ENCODE assay signal across 14 mouse cellular contexts in genomic region chr1:181866429-181867280, GRCm38 (mm10). TPM values are rescaled to one million over a fixed set of nuclear protein-coding genes. Genes with fewer than 3 reads are reported as not detected.
A peak's percentile ranks its signal among the peaks of the same experiment; 100 is the strongest.
DNase-seq lines count a peak whose midpoint lies in the region; ATAC-seq and TF ChIP-seq lines count a peak whose summit lies in the region.
"Had no signal": no experiment of that assay in that cellular context is flagged by ENCODE, and none has a peak within 500 bp of the region (broad histone marks: within the 10 kb centered on the region; RNA-seq: fewer than 3 reads in every experiment).

No protein-coding gene starts in this region.

- no peak for ATAC-seq in liver, embryonic 16.5 days (ENCODE audit: low read depth)
- no peak for ATAC-seq in liver, embryonic 12.5 days
- ATAC-seq in stomach, postnatal 0 days (ENCODE audit: low FRiP score, low TSS enrichment), result 0 out of 2 replicates have a peak, but pooled peaks have one; percentile 36

- DNase-seq in ES-CJ7 (ENCODE audit: low read depth, low spot score), result peak; percentile 67
- DNase-seq in induced T-regulatory cell, adult 2 months (ENCODE audit: low read depth), result peak; percentile 70
- DNase-seq in stomach, postnatal 0 days (ENCODE audit: low spot score), result no peak
- no peak for DNase-seq in right cerebral cortex, postnatal 14 days
- DNase-seq in c-Kit-positive CD71-positive TER-119-positive erythroid progenitor cells, embryonic 14.5 days (ENCODE audit: low spot score), result no peak
- DNase-seq: cerebellum, adult 9-11 months; heart, adult 18-20 months; heart, postnatal 14 days; kidney, adult 8-10 months had no signal

- H3K4me1 ChIP-seq in liver, embryonic 16.5 days (ENCODE audit: control insufficient read depth, low read depth, low read length), result peaks cover 8% of the 10 kb centered on the region
- peaks cover 29% of the 10 kb centered on the region for H3K4me1 ChIP-seq in liver, embryonic 12.5 days
- 0 out of 2 replicates have a peak, but pooled peaks cover 3% of the 10 kb centered on the region for H3K4me1 ChIP-seq in stomach, postnatal 0 days (replicated peaks; ENCODE audit: control insufficient read depth, insufficient read depth)

- no peak overlapping the region for H3K9ac ChIP-seq in liver, embryonic 16.5 days (ENCODE audit: low read depth, low read length)
- H3K9ac ChIP-seq in liver, embryonic 12.5 days, result no peak overlapping the region
- H3K9ac ChIP-seq in stomach, postnatal 0 days (ENCODE audit: low read length), result no peak overlapping the region
- H3K9ac ChIP-seq: liver, embryonic 14.5 days had no signal

- H3K4me3 ChIP-seq in liver, embryonic 16.5 days (ENCODE audit: low read depth, low read length), result no peak overlapping the region
- H3K4me3 ChIP-seq in liver, embryonic 12.5 days, result no peak overlapping the region
- no peak overlapping the region for H3K4me3 ChIP-seq in stomach, postnatal 0 days (ENCODE audit: low read depth, low read length)
- H3K4me3 ChIP-seq: embryonic facial prominence, embryonic 10.5 days; myocyte had no signal

- no peaks in the 10 kb centered on the region for H3K9me3 ChIP-seq in liver, embryonic 16.5 days (replicated peaks; ENCODE audit: control insufficient read depth, low read length)
- no peaks in the 10 kb centered on the region for H3K9me3 ChIP-seq in liver, embryonic 12.5 days (replicated peaks)
- H3K9me3 ChIP-seq in stomach, postnatal 0 days (ENCODE audit: control insufficient read depth, low read length), result no peaks in the 10 kb centered on the region
- H3K9me3 ChIP-seq: embryonic facial prominence, embryonic 10.5 days had no signal

- TF ChIP-seq EP300 in stomach, postnatal 0 days (optimal IDR thresholded peaks at IDR 0.05), result no peak

- no peak for TF ChIP-seq CTCF in stomach, postnatal 0 days (IDR thresholded peaks at IDR 0.05; ENCODE audit: low read depth)

- H3K27me3 ChIP-seq in liver, embryonic 16.5 days (ENCODE audit: control insufficient read depth, insufficient read depth, low read depth, low read length), result no peaks in the 10 kb centered on the region
- peaks cover 9% of the 10 kb centered on the region; the same call in 1 of the 2 replicates for H3K27me3 ChIP-seq in liver, embryonic 12.5 days (replicated peaks)
- no peaks in the 10 kb centered on the region for H3K27me3 ChIP-seq in stomach, postnatal 0 days (ENCODE audit: control insufficient read depth, insufficient read depth, low read length)

- no peak overlapping the region for H3K4me2 ChIP-seq in liver, embryonic 16.5 days (ENCODE audit: low read depth, low read length)
- no peak overlapping the region for H3K4me2 ChIP-seq in liver, embryonic 12.5 days
- H3K4me2 ChIP-seq in stomach, postnatal 0 days (replicated peaks; ENCODE audit: low read depth), result no peak overlapping the region

- no peaks in the 10 kb centered on the region for H3K36me3 ChIP-seq in liver, embryonic 16.5 days (ENCODE audit: control insufficient read depth, insufficient read depth)
- no peaks in the 10 kb centered on the region for H3K36me3 ChIP-seq in liver, embryonic 12.5 days
- no peaks in the 10 kb centered on the region for H3K36me3 ChIP-seq in stomach, postnatal 0 days (ENCODE audit: control insufficient read depth, insufficient read depth, low read length)
- H3K36me3 ChIP-seq: embryonic facial prominence, embryonic 10.5 days had no signal

- H3K27ac ChIP-seq in liver, embryonic 16.5 days (ENCODE audit: low read length), result peak overlapping the region; percentile 28
- H3K27ac ChIP-seq in liver, embryonic 12.5 days, result no peak overlapping the region; the same call in 1 of the 2 replicates
- peak overlapping the region; percentile 85; the same call in 1 of the 2 replicates for H3K27ac ChIP-seq in stomach, postnatal 0 days (replicated peaks)
- H3K27ac ChIP-seq: embryonic facial prominence, embryonic 10.5 days; liver, embryonic 14.5 days had no signal

- WGBS in liver, embryonic 16.5 days (ENCODE audit: insufficient replicate concordance), result 46% methylated on average over 6 of the region's 6 CpGs
- 51% methylated on average over 6 of the region's 6 CpGs for WGBS in liver, embryonic 12.5 days (ENCODE audit: insufficient replicate concordance)
- 72% methylated on average over 6 of the region's 6 CpGs for WGBS in stomach, postnatal 0 days

RNA-seq across cellular contexts. Expression of gene Lbr, which starts 23.8 kb away (rescaled TPM):
- 211 and 250 TPM in 2 replicates for polyA plus RNA-seq in liver, embryonic 16.5 days (2015; fragmentation: Nextera tagmentation; extraction: Ambion mirVana)
- polyA plus RNA-seq in liver, embryonic 12.5 days (2016; fragmentation: Nextera tagmentation; extraction: Ambion mirVana), result 284 and 296 TPM in 2 replicates
- polyA plus RNA-seq in stomach, postnatal 0 days (2015; fragmentation: Nextera tagmentation; extraction: Ambion mirVana), result 46.8 and 49.8 TPM in 2 replicates

Comparison
In these comparisons a context has a peak if more than half of its experiments do, and no peak if none do; other contexts are left out.
1. DNase-seq: peak in ES-CJ7 (single experiment) and induced T-regulatory cell, adult 2 months (single experiment); none in stomach, postnatal 0 days (single experiment), right cerebral cortex, postnatal 14 days (single experiment) and c-Kit-positive CD71-positive TER-119-positive erythroid progenitor cells, embryonic 14.5 days (single experiment).